Mouse (Mus musculus) C2C12 (cell line): Measurements from ENCODE around the gene Ngly1.

Experiments
- CEBPB ChIP-seq: IDR thresholded peaks from one replicate; pipeline ENCODE4 v1.6.1; 2011; ENCODE audit warnings: low read depth, mild to moderate bottlenecking, control low read depth, moderate library complexity
- CTCF ChIP-seq: IDR thresholded peaks from one replicate; pipeline ENCODE4 v1.5.1; 2011; ENCODE audit not compliant: control insufficient read depth, insufficient read depth, insufficient read length
- FOSL1 ChIP-seq: IDR thresholded peaks from one replicate; pipeline ENCODE4 v1.8.0; 2011; ENCODE audit warnings: mild to moderate bottlenecking, low read length; ENCODE audit not compliant: poor library complexity, insufficient read depth, severe bottlenecking
- MAX ChIP-seq: IDR thresholded peaks from one replicate; pipeline ENCODE4 v1.6.1; 2011; ENCODE audit warnings: mild to moderate bottlenecking, control low read depth
- MYOD1 ChIP-seq: IDR thresholded peaks from one replicate; pipeline ENCODE4 v1.6.1; 2011; ENCODE audit warnings: low read depth; ENCODE audit not compliant: control insufficient read depth, insufficient read length
- MYOG ChIP-seq: IDR thresholded peaks from one replicate; pipeline ENCODE4 v1.6.1; 2011; ENCODE audit not compliant: control insufficient read depth, insufficient read length; ENCODE audit errors: extremely low read depth
- USF1 ChIP-seq: IDR thresholded peaks from one replicate; pipeline ENCODE4 v1.6.1; 2011; ENCODE audit warnings: low read depth, mild to moderate bottlenecking, control low read depth, moderate library complexity

DNA sequence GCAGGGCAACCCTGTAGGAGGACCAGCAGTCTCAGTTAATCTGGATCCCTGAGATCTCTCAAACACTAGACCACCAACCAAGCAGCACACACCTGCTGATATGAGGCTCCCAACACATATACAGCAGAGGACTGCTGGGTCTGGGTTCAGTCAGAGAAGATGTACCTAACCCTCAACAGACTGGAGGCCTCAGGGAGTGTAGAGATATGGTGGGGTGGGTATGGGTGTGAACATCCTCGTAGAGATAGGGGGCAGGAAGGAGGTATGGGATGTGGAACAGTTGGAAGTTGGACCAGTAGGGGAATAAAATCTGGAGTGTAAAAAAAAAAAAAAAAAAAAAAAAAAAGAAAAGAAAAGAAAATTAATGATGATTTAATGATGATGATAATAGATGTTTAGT, 110.6 kb downstream of the Ngly1 start:
- TF ChIP-seq CTCF (no peak), MYOD1 (no peak), MYOG (no peak), MAX (no peak), CEBPB (no peak), USF1 (no peak), FOSL1 (no peak)
